Mouse (Mus musculus) embryo, embryonic 11 days (tissue): ENCODE results near the gene Me1.
"Not testable (repeated sequence)": the region's sequence is repeated elsewhere in the genome, so short reads cannot be mapped to it uniquely, and the experiment has no call there.

ENCODE experiments used
- DNase-seq: peaks from one replicate; pipeline ENCODE4 v3.0.0-alpha.2; 2015

The Me1 gene

GRCm38 (mm10) chr9:86651254-86651653 is 44.5 kb downstream of the Me1 start:
- DNase-seq: no peak

- DNase-seq: no peak
Measured at GRCm38 (mm10) chr9:86650822-86651221, 44.9 kb downstream of the Me1 start.

GRCm38 (mm10) chr9:86647931-86648550 is 47.7 kb downstream of the Me1 start:
- no peak for DNase-seq

- no peak for DNase-seq
Measured at GRCm38 (mm10) chr9:86646807-86647206, 48.9 kb downstream of the Me1 start.

GRCm38 (mm10) chr9:86643497-86643896 is 52.3 kb downstream of the Me1 start:
- DNase-seq: no peak

- no peak for DNase-seq
Measured at GRCm38 (mm10) chr9:86638771-86639170, 57.0 kb downstream of the Me1 start.

GRCm38 (mm10) chr9:86631153-86631552 is 64.6 kb downstream of the Me1 start:
- no peak for DNase-seq

GRCm38 (mm10) chr9:86630352-86630931 is 65.3 kb downstream of the Me1 start:
- DNase-seq: no peak

- peak; percentile 75 for DNase-seq
Measured at GRCm38 (mm10) chr9:86629379-86629778, 66.4 kb downstream of the Me1 start.

GRCm38 (mm10) chr9:86627745-86628496 is 67.8 kb downstream of the Me1 start:
- DNase-seq: no peak

- DNase-seq: no peak
Measured at GRCm38 (mm10) chr9:86626906-86627305, 68.8 kb downstream of the Me1 start.

GRCm38 (mm10) chr9:86624781-86625180 is 71.0 kb downstream of the Me1 start:
- no peak for DNase-seq

- DNase-seq: no peak
Measured at GRCm38 (mm10) chr9:86624039-86624438, 71.7 kb downstream of the Me1 start.

- DNase-seq: no peak
Measured at GRCm38 (mm10) chr9:86622062-86622461, 73.7 kb downstream of the Me1 start.

GRCm38 (mm10) chr9:86619341-86620139 is 76.2 kb downstream of the Me1 start:
- no peak for DNase-seq

GRCm38 (mm10) chr9:86617837-86618492 is 77.8 kb downstream of the Me1 start:
- no peak for DNase-seq

- DNase-seq: no peak
Measured at GRCm38 (mm10) chr9:86615765-86616164, 80.0 kb downstream of the Me1 start.

- DNase-seq: no peak
Measured at GRCm38 (mm10) chr9:86612091-86612490, 83.7 kb downstream of the Me1 start.

GRCm38 (mm10) chr9:86605776-86606175 is 90.0 kb downstream of the Me1 start:
- DNase-seq: no peak

- DNase-seq: no peak
Measured at GRCm38 (mm10) chr9:86599723-86600303, 95.9 kb downstream of the Me1 start.

- DNase-seq: not testable (repeated sequence)
Measured at GRCm38 (mm10) chr9:86596983-86597382, 98.8 kb downstream of the Me1 start.

GRCm38 (mm10) chr9:86594357-86594767 is 101.4 kb downstream of the Me1 start:
- not testable (repeated sequence) for DNase-seq
